In genomic region chr2:120424386-120424785, GRCm38 (mm10) we compare ENCODE assay signal across 18 mouse cellular contexts. TPM values are rescaled to one million over a fixed set of nuclear protein-coding genes. Genes with fewer than 3 reads are reported as not detected.
DNase-seq lines count a peak whose midpoint lies in the region; ATAC-seq and TF ChIP-seq lines count a peak whose summit lies in the region.
"Had no signal": no experiment of that assay in that cellular context is flagged by ENCODE, and none has a peak within 500 bp of the region (broad histone marks: within the 10 kb centered on the region; RNA-seq: fewer than 3 reads in every experiment).

No protein-coding gene starts in this region.

- H3K4me3 ChIP-seq in bone marrow macrophage, adult 2 months (ENCODE audit: insufficient read depth, low read length) = no peak overlapping the region
- H3K4me3 ChIP-seq in macrophage (ENCODE audit: inconsistent target) = no peak overlapping the region
- H3K4me3 ChIP-seq in hindbrain, embryonic 12.5 days = no peak overlapping the region
- H3K4me3 ChIP-seq: embryonic facial prominence, embryonic 12.5 days; heart, adult 2 months; heart, embryonic 12.5 days had no signal

- H3K27ac ChIP-seq in bone marrow macrophage, adult 2 months (ENCODE audit: insufficient read depth, low read depth, low read length) = peak overlapping the region; percentile 80
- H3K27ac ChIP-seq in macrophage = peak overlapping the region; percentile 88
- no peak overlapping the region for H3K27ac ChIP-seq in hindbrain, embryonic 12.5 days
- H3K27ac ChIP-seq: embryonic facial prominence, embryonic 12.5 days; heart, adult 2 months; hindbrain, embryonic 14.5 days had no signal

- H3K4me2 ChIP-seq in hindbrain, embryonic 12.5 days (replicated peaks) = no peak overlapping the region
- H3K4me2 ChIP-seq: embryonic facial prominence, embryonic 12.5 days; heart, embryonic 12.5 days; hindbrain, embryonic 14.5 days had no signal

- H3K9me3 ChIP-seq in hindbrain, embryonic 12.5 days (replicated peaks) = no peaks in the 10 kb centered on the region
- H3K9me3 ChIP-seq: embryonic facial prominence, embryonic 12.5 days; heart, embryonic 12.5 days had no signal

- ATAC-seq in hindbrain, embryonic 12.5 days (ENCODE audit: low FRiP score) = no peak
- ATAC-seq: forebrain, embryonic 16.5 days had no signal

- peaks cover 14% of the 10 kb centered on the region for H3K4me1 ChIP-seq in bone marrow macrophage, adult 2 months (ENCODE audit: control insufficient read depth, insufficient read depth, low read length)
- H3K4me1 ChIP-seq in hindbrain, embryonic 12.5 days = no peaks in the 10 kb centered on the region
- H3K4me1 ChIP-seq: embryonic facial prominence, embryonic 12.5 days; heart, embryonic 12.5 days had no signal

- peak; percentile 71 for DNase-seq in thymus, postnatal 0 days (ENCODE audit: low spot score)
- peak; percentile 48 to 65 for DNase-seq in thymus, postnatal 36 days
- no peak for DNase-seq in lung, postnatal 14 days
- DNase-seq in urinary bladder, postnatal 25 days (ENCODE audit: low spot score) = no peak
- DNase-seq: adrenal gland, postnatal 10 days; cerebellum, adult 11-12 months; cerebellum, adult 9-10 months; cerebellum, postnatal 25 days; gastrocnemius, postnatal 10 days; heart, adult 2 months; heart, postnatal 4 days had no signal

- H3K36me3 ChIP-seq in macrophage (ENCODE audit: inconsistent target) = peaks cover 10% of the 10 kb centered on the region; the same call in 1 of the 2 replicates
- H3K36me3 ChIP-seq in hindbrain, embryonic 12.5 days = no peaks in the 10 kb centered on the region
- H3K36me3 ChIP-seq: embryonic facial prominence, embryonic 12.5 days had no signal

- no peak for TF ChIP-seq CTCF in bone marrow macrophage, adult 2 months (IDR thresholded peaks at IDR 0.05; ENCODE audit: low read depth, low read length)

- H3K9ac ChIP-seq in hindbrain, embryonic 12.5 days = no peak overlapping the region
- H3K9ac ChIP-seq: embryonic facial prominence, embryonic 12.5 days; heart, embryonic 12.5 days; hindbrain, embryonic 14.5 days had no signal

- H3K79me2 ChIP-seq in macrophage (ENCODE audit: inconsistent target) = no peaks in the 10 kb centered on the region

- TF ChIP-seq POLR2A in bone marrow macrophage, adult 2 months (IDR thresholded peaks at IDR 0.05; ENCODE audit: borderline replicate concordance, low read depth, low read length) = no peak

- WGBS in macrophage (ENCODE audit: missing documents) = 78% methylated on average over 4 of the region's 5 CpGs
- 84% methylated on average over 5 of the region's 5 CpGs for WGBS in hindbrain, embryonic 12.5 days

- no peaks in the 10 kb centered on the region for H3K27me3 ChIP-seq in hindbrain, embryonic 12.5 days
- H3K27me3 ChIP-seq: embryonic facial prominence, embryonic 12.5 days; heart, embryonic 12.5 days had no signal

RNA-seq across cellular contexts. Expression of gene Tmem87a, which starts 20.5 kb away (rescaled TPM):
- 35.3 and 37.1 TPM in 2 replicates for polyA plus RNA-seq in bone marrow macrophage, adult 2 months (2012; ENCODE audit: insufficient read depth, insufficient read length, missing spikeins)
- total RNA-seq in macrophage (2018; cell fraction: chromatin; rRNA removed) = 100 to 1,000 TPM in 10 of 26 experiments, 10 to 100 TPM in 16; 40.4 to 140 (median 93.1) TPM
- total RNA-seq in macrophage (2018; cell fraction: cytosol; rRNA removed) = 10 to 100 TPM; 31.3 to 64.5 (median 40.6) TPM
- 100 to 1,000 TPM in 6 of 26 experiments, 10 to 100 TPM in 20; 56.0 to 154 (median 85.4) TPM for total RNA-seq in macrophage (2018; cell fraction: nucleus; rRNA removed)
- 38.8 to 52.5 TPM (median 44.9 TPM) in 3 replicates for polyA plus RNA-seq in macrophage (2018)
- polyA plus RNA-seq in thymus, postnatal 0 days (2015; fragmentation: Nextera tagmentation; extraction: Ambion mirVana) = 21.7 and 26.1 TPM in 2 replicates
- polyA plus RNA-seq in hindbrain, embryonic 12.5 days (2016; fragmentation: Nextera tagmentation; extraction: Ambion mirVana) = 7.3 and 8.2 TPM in 2 replicates

RNA-seq across cellular contexts. Expression of gene Ganc, which starts 20.7 kb away (rescaled TPM):
- 10.4 and 15.5 TPM in 2 replicates for polyA plus RNA-seq in bone marrow macrophage, adult 2 months (2012; ENCODE audit: insufficient read depth, insufficient read length, missing spikeins)
- total RNA-seq in macrophage (2018; cell fraction: chromatin; rRNA removed) = 10 to 100 TPM; 12.9 to 77.0 (median 35.4) TPM
- total RNA-seq in macrophage (2018; cell fraction: cytosol; rRNA removed) = 10 to 100 TPM in 18 of 26 experiments, 1 to 10 TPM in 8; 8.0 to 17.2 (median 11.2) TPM
- total RNA-seq in macrophage (2018; cell fraction: nucleus; rRNA removed) = 10 to 100 TPM in 25 of 26 experiments, 1 to 10 TPM in 1; 8.4 to 50.7 (median 21.3) TPM
- polyA plus RNA-seq in macrophage (2018) = 6.3 to 14.6 TPM (median 9.9 TPM) in 3 replicates
- 24.1 and 31.9 TPM in 2 replicates for polyA plus RNA-seq in thymus, postnatal 0 days (2015; fragmentation: Nextera tagmentation; extraction: Ambion mirVana)
- polyA plus RNA-seq in hindbrain, embryonic 12.5 days (2016; fragmentation: Nextera tagmentation; extraction: Ambion mirVana) = 9.0 and 10.1 TPM in 2 replicates

RNA-seq across cellular contexts. Expression of gene Capn3, which starts 31.4 kb away (rescaled TPM):
- polyA plus RNA-seq in bone marrow macrophage, adult 2 months (2012; ENCODE audit: insufficient read depth, insufficient read length, missing spikeins) = 0.45 TPM in 1 of 2 replicates, not detected in the other
- 1 to 10 TPM in 15 of 26 experiments, under 1 TPM in 10, not detected in 1; 0.35 to 4.1 (median 1.1) TPM for total RNA-seq in macrophage (2018; cell fraction: chromatin; rRNA removed)
- total RNA-seq in macrophage (2018; cell fraction: cytosol; rRNA removed) = under 1 TPM in 21 of 26 experiments, not detected in 5; 0.03 to 0.80 (median 0.34) TPM
- total RNA-seq in macrophage (2018; cell fraction: nucleus; rRNA removed) = 1 to 10 TPM in 11 of 26 experiments, under 1 TPM in 10, not detected in 5; 0.12 to 2.8 (median 1.1) TPM
- polyA plus RNA-seq in macrophage (2018) = 0.22 to 0.67 TPM (median 0.42 TPM) in 3 replicates
- 90.9 and 99.1 TPM in 2 replicates for polyA plus RNA-seq in thymus, postnatal 0 days (2015; fragmentation: Nextera tagmentation; extraction: Ambion mirVana)
- 1.3 and 2.0 TPM in 2 replicates for polyA plus RNA-seq in hindbrain, embryonic 12.5 days (2016; fragmentation: Nextera tagmentation; extraction: Ambion mirVana)

Comparison
In these comparisons a context has a peak if more than half of its experiments do, and no peak if none do; other contexts are left out.
1. DNase-seq: peak in thymus, postnatal 0 days (single experiment) and thymus, postnatal 36 days (2 of 2); none in lung, postnatal 14 days (single experiment) and urinary bladder, postnatal 25 days (single experiment).
2. RNA of gene Capn3, which starts 31.4 kb away (polyA plus RNA-seq): 90.9 to 99.1 TPM in thymus, postnatal 0 days; 1.3 to 2.0 TPM in hindbrain, embryonic 12.5 days, 0.22 to 0.67 TPM in macrophage and 0.45 TPM in bone marrow macrophage, adult 2 months; every median in the first group is over 10 times any median in the second.